Mouse (Mus musculus): ENCODE data around the gene Phactr4. TPM values are rescaled to one million over a fixed set of nuclear protein-coding genes. Genes with fewer than 3 reads are reported as not detected.

The Phactr4 gene
- polyA plus RNA-seq, 1 experiment from 2014 or later, result 31.8 TPM

- Histone ChIP-seq H3K4me3 (ENCODE audit: low read length) (peak overlapping the region; percentile 83), H3K9me3 (ENCODE audit: control insufficient read depth, low read length) (no peaks in the 10 kb centered on the region), H3K4me1 (ENCODE audit: control insufficient read depth, insufficient read depth, low read length) (peaks cover 7% of the 10 kb centered on the region), H3K9ac (ENCODE audit: low read depth, low read length) (peak overlapping the region; percentile 91; the same call in 1 of the 2 replicates), H3K4me2 (replicated peaks; ENCODE audit: low read depth, low read length) (peak overlapping the region; percentile 67), H3K27ac (ENCODE audit: low read depth, low read length) (0 out of 2 replicates have a peak overlapping the region, but pooled peaks have one; percentile 18), H3K27me3 (ENCODE audit: control insufficient read depth, insufficient read depth, low read length) (no peaks in the 10 kb centered on the region), H3K36me3 (ENCODE audit: control insufficient read depth, insufficient read depth, low read length) (peaks cover 27% of the 10 kb centered on the region)
- no peak for ATAC-seq (ENCODE audit: low FRiP score, low TSS enrichment)
- 57% methylated on average over 1 of the region's 1 CpGs for WGBS
These were observed 70.9 kb downstream of the Phactr4 start for GRCm38 (mm10) chr4:132351401-132351800.

- 0 out of 2 replicates have a peak overlapping the region, but pooled peaks have one; percentile 67 for H3K4me2 ChIP-seq (replicated peaks; ENCODE audit: low read depth, low read length)
- H3K27me3 ChIP-seq (ENCODE audit: control insufficient read depth, insufficient read depth, low read length), result no peaks in the 10 kb centered on the region
- no peak overlapping the region; the same call in 1 of the 2 replicates for H3K4me3 ChIP-seq (ENCODE audit: low read length)
- peaks cover 7% of the 10 kb centered on the region for H3K4me1 ChIP-seq (ENCODE audit: control insufficient read depth, insufficient read depth, low read length)
- H3K36me3 ChIP-seq (ENCODE audit: control insufficient read depth, insufficient read depth, low read length), result peaks cover 22% of the 10 kb centered on the region
- no peak overlapping the region for H3K9ac ChIP-seq (ENCODE audit: low read depth, low read length)
- H3K9me3 ChIP-seq (ENCODE audit: control insufficient read depth, low read length), result no peaks in the 10 kb centered on the region
- ATAC-seq (ENCODE audit: low FRiP score, low TSS enrichment), result no peak
- H3K27ac ChIP-seq (ENCODE audit: low read depth, low read length), result no peak overlapping the region
- WGBS, result 74% methylated on average over 3 of the region's 3 CpGs
These were observed 71.4 kb downstream of the Phactr4 start for GRCm38 (mm10) chr4:132350854-132351253.

- Histone ChIP-seq H3K4me2 (replicated peaks; ENCODE audit: low read depth, low read length) (no peak overlapping the region), H3K27ac (ENCODE audit: low read depth, low read length) (no peak overlapping the region), H3K9me3 (ENCODE audit: control insufficient read depth, low read length) (no peaks in the 10 kb centered on the region), H3K4me1 (ENCODE audit: control insufficient read depth, insufficient read depth, low read length) (peaks cover 7% of the 10 kb centered on the region), H3K36me3 (ENCODE audit: control insufficient read depth, insufficient read depth, low read length) (peaks cover 22% of the 10 kb centered on the region), H3K9ac (ENCODE audit: low read depth, low read length) (no peak overlapping the region), H3K27me3 (ENCODE audit: control insufficient read depth, insufficient read depth, low read length) (no peaks in the 10 kb centered on the region), H3K4me3 (ENCODE audit: low read length) (no peak overlapping the region)
- ATAC-seq (ENCODE audit: low FRiP score, low TSS enrichment), result no peak
- WGBS, result 50% methylated on average over 2 of the region's 2 CpGs
These were observed 72.1 kb downstream of the Phactr4 start for GRCm38 (mm10) chr4:132350123-132350740.

GRCm38 (mm10) chr4:132349495-132350122 is 72.7 kb downstream of the Phactr4 start:
- Histone ChIP-seq H3K9me3 (ENCODE audit: control insufficient read depth, low read length) (no peaks in the 10 kb centered on the region), H3K27ac (ENCODE audit: low read depth, low read length) (no peak overlapping the region), H3K4me1 (ENCODE audit: control insufficient read depth, insufficient read depth, low read length) (peaks cover 10% of the 10 kb centered on the region), H3K9ac (ENCODE audit: low read depth, low read length) (no peak overlapping the region), H3K4me2 (replicated peaks; ENCODE audit: low read depth, low read length) (no peak overlapping the region), H3K4me3 (ENCODE audit: low read length) (no peak overlapping the region), H3K27me3 (ENCODE audit: control insufficient read depth, insufficient read depth, low read length) (no peaks in the 10 kb centered on the region), H3K36me3 (ENCODE audit: control insufficient read depth, insufficient read depth, low read length) (peaks cover 22% of the 10 kb centered on the region)
- 70% methylated on average over 3 of the region's 3 CpGs for WGBS
- ATAC-seq (ENCODE audit: low FRiP score, low TSS enrichment), result no peak

GRCm38 (mm10) chr4:132346661-132347060 is 75.6 kb downstream of the Phactr4 start:
- 73% methylated on average over 3 of the region's 3 CpGs for WGBS
- no peak for ATAC-seq (ENCODE audit: low FRiP score, low TSS enrichment)
- H3K4me2 ChIP-seq (replicated peaks; ENCODE audit: low read depth, low read length), result no peak overlapping the region
- peaks cover 17% of the 10 kb centered on the region for H3K4me1 ChIP-seq (ENCODE audit: control insufficient read depth, insufficient read depth, low read length)
- peaks cover 18% of the 10 kb centered on the region for H3K36me3 ChIP-seq (ENCODE audit: control insufficient read depth, insufficient read depth, low read length)
- H3K9me3 ChIP-seq (ENCODE audit: control insufficient read depth, low read length), result no peaks in the 10 kb centered on the region
- no peak overlapping the region for H3K4me3 ChIP-seq (ENCODE audit: low read length)
- no peaks in the 10 kb centered on the region for H3K27me3 ChIP-seq (ENCODE audit: control insufficient read depth, insufficient read depth, low read length)
- no peak overlapping the region for H3K27ac ChIP-seq (ENCODE audit: low read depth, low read length)
- no peak overlapping the region for H3K9ac ChIP-seq (ENCODE audit: low read depth, low read length)

GRCm38 (mm10) chr4:132346261-132346660 is 76.0 kb downstream of the Phactr4 start:
- 78% methylated on average over 4 of the region's 4 CpGs for WGBS
- H3K9ac ChIP-seq (ENCODE audit: low read depth, low read length), result no peak overlapping the region
- no peaks in the 10 kb centered on the region for H3K9me3 ChIP-seq (ENCODE audit: control insufficient read depth, low read length)
- H3K27me3 ChIP-seq (ENCODE audit: control insufficient read depth, insufficient read depth, low read length), result no peaks in the 10 kb centered on the region
- ATAC-seq (ENCODE audit: low FRiP score, low TSS enrichment), result no peak
- H3K27ac ChIP-seq (ENCODE audit: low read depth, low read length), result no peak overlapping the region
- H3K4me1 ChIP-seq (ENCODE audit: control insufficient read depth, insufficient read depth, low read length), result peaks cover 13% of the 10 kb centered on the region
- H3K36me3 ChIP-seq (ENCODE audit: control insufficient read depth, insufficient read depth, low read length), result peaks cover 14% of the 10 kb centered on the region
- no peak overlapping the region for H3K4me2 ChIP-seq (replicated peaks; ENCODE audit: low read depth, low read length)
- H3K4me3 ChIP-seq (ENCODE audit: low read length), result no peak overlapping the region

- no peaks in the 10 kb centered on the region for H3K27me3 ChIP-seq (ENCODE audit: control insufficient read depth, insufficient read depth, low read length)
- H3K36me3 ChIP-seq (ENCODE audit: control insufficient read depth, insufficient read depth, low read length), result peaks cover 9% of the 10 kb centered on the region
- peak overlapping the region; percentile 91; the same call in 1 of the 2 replicates for H3K9ac ChIP-seq (ENCODE audit: low read depth, low read length)
- H3K9me3 ChIP-seq (ENCODE audit: control insufficient read depth, low read length), result no peaks in the 10 kb centered on the region
- no peak overlapping the region for H3K27ac ChIP-seq (ENCODE audit: low read depth, low read length)
- peaks cover 13% of the 10 kb centered on the region for H3K4me1 ChIP-seq (ENCODE audit: control insufficient read depth, insufficient read depth, low read length)
- H3K4me2 ChIP-seq (replicated peaks; ENCODE audit: low read depth, low read length), result no peak overlapping the region
- WGBS, result 48% methylated on average over 5 of the region's 5 CpGs
- peak overlapping the region; percentile 90 for H3K4me3 ChIP-seq (ENCODE audit: low read length)
- ATAC-seq (ENCODE audit: low FRiP score, low TSS enrichment), result 0 out of 2 replicates have a peak, but pooled peaks have one; percentile 1
These were observed 76.5 kb downstream of the Phactr4 start for GRCm38 (mm10) chr4:132345843-132346212.

- Histone ChIP-seq H3K4me2 (replicated peaks; ENCODE audit: low read depth, low read length) (peak overlapping the region; percentile 96), H3K4me1 (ENCODE audit: control insufficient read depth, insufficient read depth, low read length) (peaks cover 13% of the 10 kb centered on the region), H3K9me3 (ENCODE audit: control insufficient read depth, low read length) (no peaks in the 10 kb centered on the region), H3K9ac (ENCODE audit: low read depth, low read length) (peak overlapping the region; percentile 91), H3K27me3 (ENCODE audit: control insufficient read depth, insufficient read depth, low read length) (no peaks in the 10 kb centered on the region), H3K4me3 (ENCODE audit: low read length) (peak overlapping the region; percentile 90), H3K27ac (ENCODE audit: low read depth, low read length) (peak overlapping the region; percentile 69), H3K36me3 (ENCODE audit: control insufficient read depth, insufficient read depth, low read length) (peaks cover 4% of the 10 kb centered on the region; the same call in 1 of the 2 replicates)
- WGBS, result under 1% methylated on average over 83 of the region's 83 CpGs
- ATAC-seq (ENCODE audit: low FRiP score, low TSS enrichment), result peak; percentile 89
These were observed 77.0 kb downstream of the Phactr4 start for GRCm38 (mm10) chr4:132345135-132345842.

Measured in kidney, embryonic 14.5 days (tissue).